Mouse (Mus musculus) bone marrow macrophage, adult 2 months (primary cell): ENCODE results near the gene RPS10-NUDT3.

ENCODE experiments used
- CTCF ChIP-seq: IDR thresholded peaks from 2 replicates; pipeline ENCODE4 v1.5.1; 2012; ENCODE audit warnings: low read depth, mild to moderate bottlenecking, low read length, moderate library complexity
- POLR2A ChIP-seq: IDR thresholded peaks from 2 replicates; pipeline ENCODE4 v1.6.1; 2012; ENCODE audit warnings: mild to moderate bottlenecking, low read depth, low read length, borderline replicate concordance

DNA sequence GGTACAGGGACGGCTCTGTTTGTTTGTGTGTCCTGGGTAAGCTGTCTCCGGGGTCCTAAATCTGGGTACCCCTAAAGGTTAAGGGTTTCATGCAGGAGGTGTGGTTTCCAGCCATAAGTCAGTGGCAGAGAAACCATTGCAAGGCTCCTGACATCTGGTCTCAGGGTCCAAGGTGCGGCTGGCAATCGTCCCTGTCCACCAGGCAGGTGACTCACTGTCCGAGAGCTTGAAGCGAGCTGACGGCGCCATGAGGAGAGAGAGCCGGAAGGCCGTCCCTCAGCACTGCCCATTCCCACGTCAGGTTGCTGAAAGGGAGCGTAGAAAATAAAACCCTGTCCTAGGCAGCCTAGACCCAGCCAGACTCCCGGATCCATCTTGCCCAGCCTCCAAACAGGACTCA is 15.6 kb upstream of the RPS10-NUDT3 start:
- TF ChIP-seq CTCF (no peak), POLR2A (no peak)
